In genomic region chr3:37965221-37965620, GRCm38 (mm10) we compare ENCODE assay signal across 22 mouse cellular contexts.
DNase-seq lines count a peak whose midpoint lies in the region; ATAC-seq and TF ChIP-seq lines count a peak whose summit lies in the region.
"Had no signal": no experiment of that assay in that cellular context is flagged by ENCODE, and none has a peak within 500 bp of the region (broad histone marks: within the 10 kb centered on the region; RNA-seq: fewer than 3 reads in every experiment).

No protein-coding gene starts in this region.

- no peaks in the 10 kb centered on the region for H3K9me3 ChIP-seq in forebrain, postnatal 0 days (ENCODE audit: low read length)
- no peaks in the 10 kb centered on the region for H3K9me3 ChIP-seq in forebrain, embryonic 15.5 days
- H3K9me3 ChIP-seq: embryonic facial prominence, embryonic 12.5 days; forebrain, embryonic 13.5 days; heart, embryonic 10.5 days; hindbrain, embryonic 12.5 days had no signal

- 72% methylated on average over 4 of the region's 4 CpGs for WGBS in forebrain, postnatal 0 days
- WGBS in forebrain, embryonic 15.5 days: 81% methylated on average over 4 of the region's 4 CpGs

- peak; percentile 51 for DNase-seq in forebrain, postnatal 0 days
- peak; percentile 14 for DNase-seq in right cerebral cortex, adult 18-20 months
- no peak for DNase-seq in right cerebral cortex, postnatal 4 days
- no peak for DNase-seq in thymus, adult 18-20 months
- no peak for DNase-seq in kidney, postnatal 25 days
- DNase-seq: adrenal gland, adult 8-10 months; adrenal gland, postnatal 36 days; cerebellum, adult 11-12 months; cerebellum, adult 9-10 months; cerebellum, postnatal 25 days; gastrocnemius, postnatal 10 days; heart, adult 18-20 months; heart, postnatal 10 days; heart, postnatal 4 days had no signal

- TF ChIP-seq CTCF in forebrain, postnatal 0 days (IDR thresholded peaks at IDR 0.05; ENCODE audit: low read depth): no peak
- no peak for TF ChIP-seq CTCF in embryonic fibroblast, embryonic 13.5 days (IDR thresholded peaks at IDR 0.05; ENCODE audit: borderline replicate concordance, insufficient read depth, low read length)

- TF ChIP-seq POLR2A in embryonic fibroblast, embryonic 13.5 days (IDR thresholded peaks at IDR 0.05; ENCODE audit: low read depth, low read length): no peak

- no peak overlapping the region for H3K27ac ChIP-seq in forebrain, postnatal 0 days (ENCODE audit: low read depth, low read length)
- no peak overlapping the region for H3K27ac ChIP-seq in forebrain, embryonic 15.5 days (replicated peaks)
- H3K27ac ChIP-seq in embryonic fibroblast, embryonic 13.5 days (ENCODE audit: insufficient read depth, low read length): peak overlapping the region; percentile 90
- H3K27ac ChIP-seq: embryonic facial prominence, embryonic 12.5 days; forebrain, embryonic 13.5 days; heart, embryonic 10.5 days; hindbrain, embryonic 12.5 days had no signal

- H3K4me3 ChIP-seq in forebrain, postnatal 0 days (ENCODE audit: low read depth, low read length): no peak overlapping the region
- H3K4me3 ChIP-seq in forebrain, embryonic 15.5 days: no peak overlapping the region
- no peak overlapping the region for H3K4me3 ChIP-seq in embryonic fibroblast, embryonic 13.5 days (ENCODE audit: insufficient read depth, low read length)
- H3K4me3 ChIP-seq: embryonic facial prominence, embryonic 12.5 days; forebrain, embryonic 13.5 days; heart, embryonic 10.5 days; hindbrain, embryonic 12.5 days had no signal

- no peaks in the 10 kb centered on the region for H3K4me1 ChIP-seq in forebrain, postnatal 0 days (ENCODE audit: insufficient read depth)
- no peaks in the 10 kb centered on the region for H3K4me1 ChIP-seq in forebrain, embryonic 15.5 days
- H3K4me1 ChIP-seq in embryonic fibroblast, embryonic 13.5 days (ENCODE audit: control insufficient read depth, insufficient read depth, low read length): peaks cover 13% of the 10 kb centered on the region
- H3K4me1 ChIP-seq: embryonic facial prominence, embryonic 12.5 days; forebrain, embryonic 13.5 days; heart, embryonic 10.5 days; hindbrain, embryonic 12.5 days had no signal

- no peak overlapping the region for H3K9ac ChIP-seq in forebrain, postnatal 0 days
- no peak overlapping the region for H3K9ac ChIP-seq in forebrain, embryonic 15.5 days (replicated peaks)
- H3K9ac ChIP-seq: embryonic facial prominence, embryonic 12.5 days; forebrain, embryonic 13.5 days; hindbrain, embryonic 12.5 days had no signal

- peak; percentile 30 for ATAC-seq in forebrain, postnatal 0 days
- ATAC-seq in forebrain, embryonic 15.5 days (replicated peaks): no peak
- ATAC-seq: forebrain, embryonic 13.5 days; hindbrain, embryonic 16.5 days; inflammation-experienced regulatory T-cells, adult 6 months had no signal

- no peak overlapping the region for H3K4me2 ChIP-seq in forebrain, postnatal 0 days (ENCODE audit: low read depth)
- H3K4me2 ChIP-seq in forebrain, embryonic 15.5 days (replicated peaks): no peak overlapping the region
- H3K4me2 ChIP-seq: embryonic facial prominence, embryonic 12.5 days; forebrain, embryonic 13.5 days; hindbrain, embryonic 12.5 days had no signal

- H3K36me3 ChIP-seq in forebrain, postnatal 0 days (ENCODE audit: insufficient read depth): no peaks in the 10 kb centered on the region
- no peaks in the 10 kb centered on the region for H3K36me3 ChIP-seq in forebrain, embryonic 15.5 days
- H3K36me3 ChIP-seq: embryonic facial prominence, embryonic 12.5 days; heart, embryonic 10.5 days; hindbrain, embryonic 12.5 days had no signal

- H3K27me3 ChIP-seq in forebrain, postnatal 0 days (ENCODE audit: insufficient read depth, low read length): no peaks in the 10 kb centered on the region; the same call in none of the 2 replicates
- no peaks in the 10 kb centered on the region for H3K27me3 ChIP-seq in forebrain, embryonic 15.5 days
- H3K27me3 ChIP-seq: embryonic facial prominence, embryonic 12.5 days; forebrain, embryonic 13.5 days; hindbrain, embryonic 12.5 days had no signal

Comparison
In these comparisons a context has a peak if more than half of its experiments do, and no peak if none do; other contexts are left out.
1. DNase-seq: peak in forebrain, postnatal 0 days (single experiment) and right cerebral cortex, adult 18-20 months (single experiment); none in right cerebral cortex, postnatal 4 days (single experiment), thymus, adult 18-20 months (0 of 2) and kidney, postnatal 25 days (0 of 2).